Mouse (Mus musculus): ENCODE results near the gene P2ry13. TPM values are rescaled to one million over a fixed set of nuclear protein-coding genes. Genes with fewer than 3 reads are reported as not detected.
A peak's percentile ranks its signal among the peaks of the same experiment; 100 is the strongest.

The P2ry13 gene
- total RNA-seq (2021): 10 to 100 TPM in 1 of 2 experiments, 1 to 10 TPM in 1; 9.2 to 11.4 TPM
- long read RNA-seq, transcript P2ry13-201 (2 exons, 2,528 nt): major isoform, 8 of 10 reads
- long read RNA-seq, partial matches to known transcripts: 2 of 10 reads
- long read RNA-seq, other reads (novel, unspliced or antisense): 0 of 10 reads

DNA sequence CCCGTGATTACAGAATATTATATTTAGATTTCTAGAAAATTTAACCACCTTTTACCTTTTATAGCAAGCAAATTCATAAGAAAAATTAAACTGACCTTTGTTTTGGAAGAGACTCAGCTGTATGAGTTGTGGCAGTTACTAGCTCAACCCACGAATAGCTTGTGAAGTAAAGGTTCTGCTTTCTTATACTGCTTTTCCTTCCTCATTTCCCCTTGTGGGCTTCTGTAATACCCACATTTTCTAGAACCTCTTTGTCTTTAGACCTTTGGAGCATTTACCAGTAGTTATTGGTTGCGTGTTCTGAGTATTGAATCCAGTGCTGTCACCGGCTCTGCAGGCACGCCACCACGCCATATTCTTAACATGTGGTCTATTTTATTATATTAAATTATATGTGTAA, at the start of gene P2ry13:
P2ry13 (minus strand) TSS at position 156 of the 400 bp plus-strand sequence.
- no peak for DNase-seq (ENCODE audit: low spot score in 2 of 2)

DNA sequence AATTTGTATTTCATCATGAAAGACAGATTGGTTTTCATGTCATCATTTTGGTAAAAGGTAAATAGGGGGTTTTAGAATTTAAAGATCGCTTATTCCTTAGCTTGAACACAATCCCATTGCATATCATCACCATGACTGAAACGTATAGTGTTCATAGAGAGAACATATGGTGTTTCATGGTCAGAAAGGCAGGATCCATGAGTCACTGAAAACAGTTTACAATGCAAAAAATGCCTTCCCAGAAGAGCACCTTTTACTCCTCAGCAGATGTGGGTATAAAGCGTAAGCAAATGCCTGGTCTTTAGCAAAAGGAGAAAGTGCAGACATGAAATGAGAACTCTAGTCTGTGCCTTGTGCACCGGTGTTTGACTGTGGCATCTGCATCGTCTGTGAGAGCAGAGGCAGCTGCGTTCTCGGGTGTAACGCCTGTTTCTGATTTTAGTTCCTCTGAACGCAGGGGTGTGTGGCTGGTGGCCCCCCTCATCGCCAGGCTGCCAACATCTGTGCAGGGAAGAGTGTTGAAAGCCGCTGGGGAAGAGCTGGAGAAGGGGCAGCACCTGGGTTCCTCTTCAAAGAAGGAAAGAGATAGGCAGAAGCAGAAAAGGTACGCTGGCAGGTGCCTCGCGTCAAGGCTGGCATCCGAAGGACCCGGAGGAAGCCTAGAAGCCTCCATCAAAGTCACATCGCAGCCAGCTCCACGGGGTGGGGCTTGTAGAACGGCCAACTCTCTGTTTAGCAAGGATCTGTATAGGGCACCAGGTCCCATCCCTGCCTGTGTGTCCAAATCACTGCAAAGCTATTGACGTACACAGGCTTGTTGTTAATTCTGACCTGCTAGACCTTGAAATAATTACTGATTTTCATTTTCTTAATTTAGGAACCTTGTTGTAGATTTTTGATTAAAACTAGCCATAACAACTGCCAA, 47.3 kb upstream of the P2ry13 start:
- no peak for DNase-seq (ENCODE audit: low spot score in 2 of 2)

DNA sequence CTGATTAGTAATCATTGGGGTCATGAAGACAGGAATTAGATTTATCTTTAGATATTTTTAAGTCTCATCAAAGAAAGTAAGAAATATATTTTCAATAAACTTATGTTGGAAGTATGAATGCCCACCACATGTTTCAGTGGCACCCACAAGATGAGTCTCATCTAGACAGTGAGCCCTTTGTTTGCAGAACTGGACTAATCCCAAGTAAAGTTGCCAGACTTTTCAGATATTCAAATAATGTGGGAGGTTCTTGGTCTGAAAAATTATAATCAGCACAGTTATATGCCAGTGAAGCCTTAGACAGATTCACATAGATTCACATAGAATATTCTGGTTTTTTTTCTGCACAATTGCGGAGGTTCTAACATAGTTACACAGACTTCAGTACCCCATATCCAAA, 39.8 kb upstream of the P2ry13 start:
- DNase-seq (ENCODE audit: low spot score in 2 of 2): no peak

DNA sequence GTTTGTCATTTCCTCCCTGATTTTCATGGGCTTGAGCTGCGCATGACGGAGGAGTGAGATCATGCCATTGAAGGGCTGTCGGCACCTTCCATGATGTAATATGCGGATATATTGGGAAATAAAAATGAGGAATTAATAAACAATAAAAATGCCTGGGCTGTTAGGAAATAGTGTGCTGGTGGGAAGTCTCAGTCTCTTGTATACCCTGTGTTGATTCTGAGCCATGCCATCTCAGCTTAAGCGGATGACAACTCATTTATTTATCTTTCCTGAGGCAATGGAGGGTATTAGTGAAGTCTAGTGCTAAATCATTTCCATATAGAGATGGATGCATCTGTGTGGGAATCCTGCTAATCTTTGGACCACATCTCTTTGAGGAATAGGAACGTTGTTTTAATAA, 37.3 kb upstream of the P2ry13 start:
- no peak for DNase-seq (ENCODE audit: low spot score in 2 of 2)

DNA sequence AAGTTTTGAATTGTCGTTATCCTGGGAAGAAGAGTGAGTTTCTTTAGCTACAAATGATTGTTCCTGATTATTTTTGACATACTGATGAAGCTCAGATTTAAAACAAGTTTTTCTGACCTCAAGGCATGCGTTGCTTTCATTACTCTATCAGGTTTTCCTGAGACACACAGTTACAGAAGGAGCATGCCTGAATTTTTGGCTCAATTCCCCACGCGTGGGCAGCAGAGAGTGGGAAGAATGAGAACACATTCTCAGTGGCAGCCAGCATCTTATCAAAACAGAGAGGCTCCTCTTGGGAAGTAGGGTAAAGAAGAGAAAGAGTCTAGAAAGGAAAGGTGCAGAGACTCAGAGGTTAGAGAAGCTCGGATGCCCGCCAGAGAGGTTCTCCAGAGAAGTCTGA, 32.7 kb upstream of the P2ry13 start:
- peak; percentile 47 to 62 for DNase-seq (ENCODE audit: low spot score in 2 of 2)

DNA sequence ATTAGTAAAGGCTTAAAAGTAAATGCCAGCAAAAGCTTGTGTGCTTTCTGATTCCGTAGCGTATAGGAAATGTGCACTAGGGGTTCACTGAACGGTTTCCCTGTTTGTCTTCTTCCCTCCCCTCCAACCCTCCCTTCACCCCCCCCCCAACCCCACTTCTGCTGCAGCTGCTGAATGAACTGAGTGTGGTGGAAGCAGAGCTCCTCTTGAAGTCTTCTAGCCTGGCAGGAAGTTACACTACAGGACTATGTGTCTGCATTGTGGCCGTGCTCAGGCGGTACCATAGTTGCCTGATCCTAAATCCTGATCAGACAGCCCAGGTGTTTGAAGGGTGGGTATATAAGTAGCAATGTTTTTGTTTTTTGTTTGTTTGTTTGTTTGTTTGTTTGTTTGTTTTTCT, 24.2 kb upstream of the P2ry13 start:
- no peak for DNase-seq (ENCODE audit: low spot score in 2 of 2)

DNA sequence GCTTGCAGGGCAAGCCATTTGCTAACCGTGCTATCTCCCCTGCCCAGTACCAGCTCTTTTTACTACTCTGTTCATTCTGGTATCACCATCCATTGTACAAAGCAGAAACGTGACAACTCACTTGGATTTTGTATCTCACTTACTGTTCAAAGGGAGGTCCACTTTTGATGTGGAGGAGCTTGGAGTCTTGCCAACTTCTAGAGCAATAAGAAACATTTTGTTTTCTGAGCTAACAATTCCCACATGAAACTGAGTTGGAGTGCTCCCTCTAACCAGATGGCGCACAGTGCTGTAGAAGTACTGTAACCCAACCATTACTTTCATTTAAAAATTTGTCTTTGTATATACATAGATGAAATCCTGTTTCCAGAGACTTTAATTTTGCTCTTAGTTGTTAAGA, 20.2 kb upstream of the P2ry13 start:
- no peak for DNase-seq (ENCODE audit: low spot score in 2 of 2)

DNA sequence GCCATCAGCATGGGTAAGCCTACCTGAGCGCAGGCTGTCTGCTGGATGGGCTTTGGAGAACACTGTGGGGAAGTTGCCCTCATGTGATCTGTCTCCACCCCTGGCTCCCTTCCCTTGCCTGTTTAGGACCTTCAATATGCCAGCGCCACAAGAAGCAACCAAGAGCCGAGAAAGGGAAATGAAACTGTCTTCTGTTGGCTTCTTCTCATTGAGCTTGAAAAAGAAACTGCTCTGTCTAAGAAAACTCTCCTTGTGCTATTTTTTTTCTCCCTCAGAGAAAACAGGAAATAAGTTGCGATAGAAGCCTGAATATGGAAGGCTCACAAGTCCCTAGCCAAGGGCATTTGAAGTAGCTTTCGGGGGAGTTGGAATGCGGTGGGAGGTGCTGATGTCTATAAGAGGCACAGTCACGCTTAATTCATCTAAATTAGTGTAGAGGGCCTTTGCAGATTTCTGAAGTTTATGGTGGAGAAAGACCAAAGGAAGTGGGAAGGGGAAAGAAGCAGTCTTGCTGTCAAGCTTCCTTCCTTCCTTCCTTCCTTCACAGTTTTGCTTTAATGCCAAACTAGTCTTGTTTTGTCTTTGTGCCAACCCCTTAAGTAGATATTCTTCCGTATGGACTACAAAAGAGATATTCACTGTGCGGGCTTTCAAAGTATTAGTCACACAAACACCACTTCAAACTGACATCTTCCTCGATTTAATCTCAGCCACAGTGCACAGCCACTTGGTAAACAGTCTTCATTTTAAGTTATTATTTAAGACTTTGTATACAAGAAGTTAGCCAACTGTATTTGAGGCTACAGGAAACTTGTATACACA, 18.3 kb upstream of the P2ry13 start:
- DNase-seq (ENCODE audit: low spot score in 2 of 2): no peak

DNA sequence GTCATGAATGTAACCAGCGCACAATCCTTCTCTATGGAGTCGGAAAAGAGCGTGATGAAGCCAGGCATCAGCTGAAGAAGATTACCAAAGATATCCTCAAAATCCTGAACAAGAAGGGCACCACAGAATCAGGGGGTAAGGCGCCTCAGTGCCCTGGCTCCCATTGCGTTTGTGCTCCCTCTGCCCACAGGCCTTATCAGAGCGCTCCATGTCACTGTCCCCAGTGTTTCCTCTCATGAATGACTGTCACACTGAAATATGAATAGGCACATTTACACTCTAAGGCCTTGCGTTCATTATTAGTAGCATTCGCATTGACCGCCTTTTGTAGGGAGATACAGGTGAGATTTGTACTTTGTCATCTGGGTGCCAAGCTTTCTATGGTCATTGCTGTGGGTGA, 17.0 kb upstream of the P2ry13 start:
- DNase-seq (ENCODE audit: low spot score in 2 of 2): no peak

DNA sequence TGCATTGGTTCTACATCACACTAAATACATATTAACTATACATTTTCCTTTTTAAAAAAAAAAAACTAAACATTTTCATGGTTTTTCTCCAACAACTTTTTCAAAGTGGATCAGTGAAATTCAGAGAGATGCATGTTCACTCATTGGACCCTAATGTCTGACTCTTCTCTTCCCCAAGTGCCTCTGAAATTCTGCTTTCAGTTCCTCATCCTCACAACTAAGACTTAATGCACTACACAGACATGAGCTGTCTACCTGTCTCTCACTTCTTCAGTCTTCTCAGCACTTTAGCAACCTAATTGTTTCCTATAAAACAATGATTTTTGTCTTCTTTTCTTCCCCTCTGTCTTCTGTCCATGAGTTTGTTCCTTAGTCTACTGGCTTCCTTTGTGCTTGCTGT, 14.7 kb upstream of the P2ry13 start:
- no peak for DNase-seq (ENCODE audit: low spot score in 2 of 2)

DNA sequence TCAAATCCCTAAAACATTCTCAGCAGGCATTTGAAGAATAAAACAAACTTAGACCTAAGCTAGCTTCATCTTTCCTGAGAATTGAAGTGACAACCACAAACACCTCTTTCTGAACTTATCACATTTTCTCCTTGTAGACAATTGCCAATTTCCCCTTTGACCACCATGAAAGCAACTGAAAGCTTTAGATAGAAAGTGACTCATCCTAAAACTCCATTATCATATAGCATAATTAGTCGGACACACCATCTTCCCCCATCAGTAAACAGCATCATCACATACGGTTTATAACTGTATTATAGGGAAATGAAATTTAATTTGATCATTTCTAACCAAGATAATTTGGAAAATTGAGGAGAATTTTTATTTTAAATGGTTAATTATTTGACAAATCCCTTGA, 11.6 kb upstream of the P2ry13 start:
- no peak for DNase-seq (ENCODE audit: low spot score in 2 of 2)

DNA sequence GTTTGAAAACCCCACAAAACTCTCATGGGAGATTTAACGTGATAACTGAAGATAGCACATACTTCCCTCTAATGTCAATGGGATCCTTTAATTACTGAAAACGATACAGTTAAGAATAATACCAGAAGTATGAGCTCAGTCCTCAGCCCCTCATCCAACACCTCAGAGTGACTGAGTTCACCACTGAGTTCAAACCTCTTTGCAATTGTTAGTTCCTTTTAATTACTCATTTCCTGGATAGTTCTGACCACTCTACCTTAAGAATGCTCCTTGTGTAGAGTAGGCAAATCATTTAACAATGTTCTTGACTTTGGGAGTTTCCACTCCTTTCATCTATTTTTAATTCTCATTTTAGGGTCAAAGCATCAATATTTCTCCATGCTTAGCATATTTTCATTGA, 8.6 kb upstream of the P2ry13 start:
- DNase-seq (ENCODE audit: low spot score in 2 of 2): no peak

DNA sequence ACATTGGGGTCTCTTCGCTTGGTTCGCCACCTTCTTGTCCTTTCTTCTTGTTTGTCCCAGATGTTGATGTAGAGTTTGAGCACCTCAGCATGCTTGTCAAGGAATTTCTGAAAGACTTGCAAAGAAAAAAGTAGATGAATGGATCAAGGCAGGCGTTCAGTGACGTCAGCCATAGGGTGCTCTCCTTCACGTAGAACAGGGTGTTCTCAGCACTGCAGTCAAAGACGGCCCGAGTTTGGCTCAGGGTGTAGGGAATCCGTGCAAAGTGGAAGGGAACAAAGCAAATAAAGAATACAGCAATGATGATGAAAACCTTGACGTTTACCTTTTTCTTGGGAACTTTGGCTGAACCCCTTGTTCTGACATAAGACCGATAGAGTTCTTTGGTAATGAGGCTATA, 6.5 kb upstream of the P2ry13 start:
- DNase-seq (ENCODE audit: low spot score in 2 of 2): no peak

DNA sequence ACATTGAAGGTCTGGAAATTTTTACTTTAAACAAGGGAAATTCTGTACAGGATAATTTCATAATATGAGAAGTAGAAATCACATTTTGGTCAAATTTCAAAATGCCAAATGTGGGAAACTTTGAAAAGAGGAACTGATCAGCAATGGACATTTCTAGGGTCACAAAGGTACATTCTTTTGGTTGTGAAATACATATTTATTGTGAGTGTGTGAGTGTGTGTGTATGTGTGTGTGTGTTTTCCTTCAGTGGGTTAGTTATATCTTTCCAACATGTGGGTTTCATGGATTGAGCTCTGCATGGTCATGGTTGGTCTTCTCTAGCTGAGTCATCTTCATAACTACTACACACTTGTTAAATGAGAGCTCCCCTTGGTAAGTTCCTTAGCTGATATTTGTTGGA, 1.7 kb upstream of the P2ry13 start:
- no peak for DNase-seq (ENCODE audit: low spot score in 2 of 2)

DNA sequence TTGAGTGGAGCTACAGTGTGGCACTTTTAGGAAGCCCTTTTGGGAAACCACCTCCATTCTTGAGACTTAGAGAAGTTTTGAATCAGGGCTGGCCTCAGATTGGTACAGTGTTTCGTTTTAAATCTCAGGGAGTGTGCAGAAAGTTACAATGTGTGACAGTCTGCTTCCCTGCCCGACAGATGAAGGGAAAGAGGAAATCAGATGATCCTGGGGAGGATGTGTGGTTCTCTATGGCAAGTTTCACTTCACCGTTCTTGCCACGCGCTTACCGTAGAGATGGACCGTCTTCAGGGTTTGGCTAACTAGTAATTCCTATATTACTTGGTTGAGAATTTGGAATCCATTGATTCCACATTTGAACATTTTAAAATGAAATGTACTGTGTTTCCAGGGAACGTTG, 1.1 kb upstream of the P2ry13 start:
- DNase-seq (ENCODE audit: low spot score in 2 of 2): no peak

DNA sequence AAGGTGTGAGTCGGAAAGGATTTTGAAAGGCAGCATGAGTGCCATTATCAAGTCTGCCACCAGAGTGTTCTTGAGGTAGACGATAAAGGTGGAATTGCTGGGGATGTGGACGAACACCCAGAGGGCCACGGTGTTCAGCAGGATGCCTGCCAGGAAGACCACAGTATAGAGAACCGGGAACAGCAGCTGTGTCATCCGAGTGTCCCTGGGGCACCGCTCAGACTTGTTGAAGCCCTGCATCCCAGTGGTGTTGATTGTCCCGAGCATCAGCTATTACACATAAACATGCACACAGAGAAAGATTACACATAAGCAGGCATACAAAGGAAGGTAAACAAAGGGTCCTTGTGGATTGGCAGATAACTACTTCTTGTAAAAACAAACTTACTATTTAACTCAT, 593 bp downstream of the P2ry13 start:
- DNase-seq (ENCODE audit: low spot score in 2 of 2): no peak

DNA sequence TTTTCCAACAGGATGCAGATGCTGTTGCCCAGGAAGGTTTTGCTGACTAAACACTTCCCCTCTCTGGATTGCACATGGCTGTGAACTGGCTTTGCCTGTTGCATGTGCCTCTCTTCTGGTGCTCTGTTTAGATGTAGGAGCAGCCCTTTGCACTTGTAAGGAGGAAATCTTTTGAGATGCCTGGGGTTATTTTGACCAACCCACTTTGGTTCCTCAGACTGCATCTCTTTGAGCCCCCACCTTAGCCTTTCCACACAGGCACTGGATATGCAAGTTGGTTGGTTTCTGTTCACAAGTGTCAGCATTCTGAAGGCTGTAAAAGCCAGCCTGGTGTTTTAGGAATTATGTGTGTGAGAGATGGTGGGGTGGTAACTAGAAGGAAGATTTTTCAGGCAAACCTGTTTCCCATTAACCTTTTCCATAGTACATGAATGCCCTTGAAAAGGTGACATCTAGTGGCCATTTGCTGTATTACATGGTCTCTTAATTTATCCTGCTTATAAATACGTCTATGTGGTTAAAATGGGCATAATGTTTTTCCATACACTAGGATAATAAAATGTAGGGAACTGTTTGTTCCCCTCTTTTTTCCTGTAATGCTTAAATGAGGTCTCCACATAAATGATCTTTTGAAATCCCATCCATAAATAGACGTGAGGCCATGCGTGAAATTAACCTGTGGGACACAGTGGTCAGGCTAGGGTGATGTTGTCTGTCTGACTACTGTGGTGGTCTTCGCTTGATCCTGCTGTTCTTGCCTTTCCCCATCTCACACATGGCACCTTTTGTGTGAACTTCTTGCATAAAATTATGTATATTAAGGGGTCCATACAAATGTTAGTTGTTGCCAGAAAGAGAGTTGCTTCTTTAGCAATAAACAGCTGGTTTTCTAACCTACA, 1.8 kb downstream of the P2ry13 start:
- no peak for DNase-seq (ENCODE audit: low spot score in 2 of 2)

DNA sequence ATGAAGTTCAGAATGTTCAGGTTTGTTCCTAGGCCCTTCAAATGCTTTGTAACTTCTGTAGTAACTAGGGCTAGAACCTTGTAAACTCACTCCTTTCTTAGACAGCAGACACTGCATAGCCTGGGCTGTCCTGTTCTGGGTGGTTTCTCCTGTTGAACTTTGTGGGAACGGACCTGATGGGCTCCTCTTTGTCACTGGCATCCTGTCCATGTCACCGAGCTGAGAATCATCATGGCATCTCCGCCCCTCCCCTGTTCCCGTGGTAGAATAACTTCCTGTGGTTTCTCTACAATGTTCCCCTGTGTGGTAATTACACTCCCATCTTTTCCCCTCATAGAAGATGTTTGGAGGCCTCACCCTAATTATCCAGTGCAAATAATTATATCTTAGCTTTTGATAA, 4.7 kb downstream of the P2ry13 start:
- DNase-seq (ENCODE audit: low spot score in 2 of 2): no peak

DNA sequence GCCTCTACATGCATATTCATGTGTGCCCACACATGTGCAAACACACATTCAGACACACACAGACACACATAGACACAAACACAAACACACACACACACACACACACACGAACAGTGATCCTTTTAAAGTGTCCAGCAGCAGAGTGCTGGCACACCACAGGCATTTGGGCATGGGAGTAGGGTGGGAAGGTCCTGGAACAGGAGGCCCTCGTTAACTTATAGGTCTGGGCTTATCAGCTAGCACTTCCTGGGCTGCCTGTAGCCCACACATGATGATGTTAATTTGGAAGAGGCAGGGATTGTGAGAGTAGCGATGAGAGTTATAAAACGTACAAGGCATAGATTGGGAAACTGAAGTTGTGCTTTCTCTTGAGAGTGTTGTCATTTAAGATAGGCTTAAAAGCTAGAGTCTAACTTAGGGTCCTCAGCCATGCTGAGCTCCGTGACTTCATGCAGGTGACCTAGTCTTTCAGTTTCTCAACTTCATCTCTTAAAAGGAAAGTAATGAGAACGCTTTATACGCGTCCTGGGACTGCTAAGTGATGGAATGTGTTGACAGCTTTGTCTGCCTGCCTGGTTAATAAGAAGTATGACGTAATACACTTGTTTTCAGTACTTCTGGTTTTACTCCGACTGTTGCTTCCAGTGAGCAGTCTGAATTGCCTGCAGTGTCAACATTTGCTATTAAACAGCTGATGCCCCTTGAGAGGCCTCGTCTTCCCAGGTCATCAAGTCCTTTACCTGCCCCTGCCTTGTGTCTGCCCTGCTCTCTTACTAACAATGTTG, 5.8 kb downstream of the P2ry13 start:
- no peak for DNase-seq (ENCODE audit: low spot score in 2 of 2)

DNA sequence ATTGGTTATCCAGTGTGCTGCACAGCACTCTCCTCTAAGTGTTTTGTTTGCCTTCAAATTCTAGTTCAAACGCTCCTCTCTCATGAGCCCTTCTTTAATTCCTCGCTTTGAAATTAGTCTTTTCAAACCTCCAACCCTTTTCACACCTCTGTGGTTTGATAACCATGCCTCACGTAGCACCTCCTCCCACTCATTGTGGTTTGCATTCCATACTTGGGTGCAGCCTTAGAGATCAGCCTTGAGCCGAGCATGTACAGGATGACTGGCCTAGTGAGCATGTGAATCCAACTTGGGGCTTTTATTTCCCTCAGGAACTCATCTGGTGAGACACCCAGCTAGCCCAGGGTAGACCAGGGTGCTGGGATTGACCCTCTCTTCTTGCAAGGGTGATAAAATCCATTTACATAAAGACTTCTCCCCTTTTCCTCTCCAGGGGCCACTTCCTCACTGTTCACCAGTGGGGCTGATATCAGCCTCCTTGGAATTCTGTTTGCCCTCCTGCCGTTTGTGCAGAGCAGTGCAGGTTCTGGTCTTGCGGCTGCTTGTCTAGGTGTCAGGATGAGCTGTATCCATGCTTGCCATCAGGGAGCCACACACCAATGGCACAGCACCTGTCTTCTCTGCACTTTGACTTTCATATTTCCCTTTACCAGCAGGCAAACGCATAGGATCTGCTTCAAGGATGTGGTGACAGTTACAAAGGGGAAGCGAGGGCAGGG, 6.7 kb downstream of the P2ry13 start:
- DNase-seq (ENCODE audit: low spot score in 2 of 2): no peak

Measured in layer of hippocampus, postnatal 10 days (tissue).